Mouse (Mus musculus): Measurements from ENCODE around the gene Gm21887. TPM values are rescaled to one million over a fixed set of nuclear protein-coding genes. Genes with fewer than 3 reads are reported as not detected.
"Not testable (repeated sequence)": the region's sequence is repeated elsewhere in the genome, so short reads cannot be mapped to it uniquely, and the experiment has no call there.

Gm21887 gene
- polyA plus RNA-seq (2015; fragmentation: Nextera tagmentation; extraction: Ambion mirVana): 90.6 and 93.1 TPM in 2 replicates

- peak; percentile 87 for ATAC-seq (ENCODE audit: low FRiP score, low TSS enrichment)
- 64% methylated on average over 113 of the region's 118 CpGs for WGBS
- H3K27me3 ChIP-seq (ENCODE audit: control insufficient read depth, insufficient read depth, low read length); H3K4me1 ChIP-seq (replicated peaks; ENCODE audit: control insufficient read depth, insufficient read depth); H3K36me3 ChIP-seq (ENCODE audit: control insufficient read depth, insufficient read depth, low read length): not testable (repeated sequence)
- Histone ChIP-seq H3K9me3 (ENCODE audit: control insufficient read depth, low read length) (peaks cover 19% of the 10 kb centered on the region), H3K4me3 (ENCODE audit: low read depth, low read length) (peak within 1 kb of the TSS; percentile 71), H3K9ac (ENCODE audit: low read length) (peak within 1 kb of the TSS; percentile 97), H3K4me2 (replicated peaks; ENCODE audit: low read depth) (peak within 1 kb of the TSS; percentile 21; the same call in 1 of the 2 replicates), H3K27ac (replicated peaks) (peak within 1 kb of the TSS; percentile 94)
- DNase-seq (ENCODE audit: low spot score): peak; percentile 94
These were observed at the start of gene Gm21887 for GRCm38 (mm10) chrX:170009016-170009750. TSS of gene Gm21887 (plus strand) at chrX:170009659.

- DNase-seq (ENCODE audit: low spot score) (no peak), ATAC-seq (ENCODE audit: low FRiP score, low TSS enrichment) (no peak)
- Histone ChIP-seq H3K36me3 (ENCODE audit: control insufficient read depth, insufficient read depth, low read length) (no peaks in the 10 kb centered on the region), H3K27ac (replicated peaks) (no peak overlapping the region), H3K27me3 (ENCODE audit: control insufficient read depth, insufficient read depth, low read length) (no peaks in the 10 kb centered on the region), H3K9me3 (ENCODE audit: control insufficient read depth, low read length) (no peaks in the 10 kb centered on the region), H3K4me2 (replicated peaks; ENCODE audit: low read depth) (no peak overlapping the region), H3K4me1 (replicated peaks; ENCODE audit: control insufficient read depth, insufficient read depth) (no peaks in the 10 kb centered on the region), H3K9ac (ENCODE audit: low read length) (no peak overlapping the region), H3K4me3 (ENCODE audit: low read depth, low read length) (no peak overlapping the region)
- no peak for TF ChIP-seq CTCF (IDR thresholded peaks at IDR 0.05; ENCODE audit: low read depth)
- TF ChIP-seq EP300 (optimal IDR thresholded peaks at IDR 0.05): no peak
- 80% methylated on average over 1 of the region's 1 CpGs for WGBS
These were observed 40.1 kb upstream of the Gm21887 start for GRCm38 (mm10) chrX:169969337-169969736.

- not testable (repeated sequence) for H3K4me1 ChIP-seq (replicated peaks; ENCODE audit: control insufficient read depth, insufficient read depth); H3K27ac ChIP-seq (replicated peaks); H3K4me2 ChIP-seq (replicated peaks; ENCODE audit: low read depth); H3K9ac ChIP-seq (ENCODE audit: low read length); H3K9me3 ChIP-seq (ENCODE audit: control insufficient read depth, low read length); H3K4me3 ChIP-seq (ENCODE audit: low read depth, low read length); H3K36me3 ChIP-seq (ENCODE audit: control insufficient read depth, insufficient read depth, low read length); H3K27me3 ChIP-seq (ENCODE audit: control insufficient read depth, insufficient read depth, low read length); ATAC-seq (ENCODE audit: low FRiP score, low TSS enrichment)
- peak; percentile 14 for DNase-seq (ENCODE audit: low spot score)
- WGBS: 80% methylated on average over 3 of the region's 3 CpGs
These were observed 39.7 kb upstream of the Gm21887 start for GRCm38 (mm10) chrX:169969765-169970164.

DNA sequence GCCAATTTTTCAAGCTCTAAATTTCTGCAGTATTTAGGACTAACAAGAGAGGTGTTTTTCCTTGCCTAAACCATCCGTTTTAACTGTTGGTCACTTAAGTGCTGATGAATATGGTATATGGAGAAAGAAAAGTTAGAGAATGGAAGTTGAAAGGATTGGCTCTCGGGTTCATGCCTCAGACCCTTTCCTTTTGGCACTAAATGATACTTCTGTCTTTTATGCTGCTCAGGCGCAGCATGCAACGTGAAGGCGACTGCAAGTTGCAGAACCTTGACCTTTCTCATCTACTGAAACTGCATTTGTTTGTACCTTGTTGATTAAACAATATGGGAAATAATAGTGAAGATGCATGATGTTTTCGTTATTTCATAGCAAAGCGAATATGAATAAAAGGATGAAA lies 38.9 kb upstream of the Gm21887 start:
- 82% methylated on average over 7 of the region's 7 CpGs for WGBS
- not testable (repeated sequence) for H3K27ac ChIP-seq (replicated peaks); ATAC-seq (ENCODE audit: low FRiP score, low TSS enrichment); H3K4me1 ChIP-seq (replicated peaks; ENCODE audit: control insufficient read depth, insufficient read depth); H3K4me3 ChIP-seq (ENCODE audit: low read depth, low read length); DNase-seq (ENCODE audit: low spot score); H3K27me3 ChIP-seq (ENCODE audit: control insufficient read depth, insufficient read depth, low read length); H3K9ac ChIP-seq (ENCODE audit: low read length); H3K9me3 ChIP-seq (ENCODE audit: control insufficient read depth, low read length); H3K36me3 ChIP-seq (ENCODE audit: control insufficient read depth, insufficient read depth, low read length); H3K4me2 ChIP-seq (replicated peaks; ENCODE audit: low read depth)

- H3K9ac ChIP-seq (ENCODE audit: low read length); H3K9me3 ChIP-seq (ENCODE audit: control insufficient read depth, low read length); ATAC-seq (ENCODE audit: low FRiP score, low TSS enrichment); DNase-seq (ENCODE audit: low spot score); H3K27me3 ChIP-seq (ENCODE audit: control insufficient read depth, insufficient read depth, low read length); H3K4me2 ChIP-seq (replicated peaks; ENCODE audit: low read depth); H3K36me3 ChIP-seq (ENCODE audit: control insufficient read depth, insufficient read depth, low read length); H3K27ac ChIP-seq (replicated peaks); H3K4me1 ChIP-seq (replicated peaks; ENCODE audit: control insufficient read depth, insufficient read depth); H3K4me3 ChIP-seq (ENCODE audit: low read depth, low read length): not testable (repeated sequence)
- WGBS: 85% methylated on average over 6 of the region's 6 CpGs
These were observed 37.9 kb upstream of the Gm21887 start for GRCm38 (mm10) chrX:169971562-169971961.

DNA sequence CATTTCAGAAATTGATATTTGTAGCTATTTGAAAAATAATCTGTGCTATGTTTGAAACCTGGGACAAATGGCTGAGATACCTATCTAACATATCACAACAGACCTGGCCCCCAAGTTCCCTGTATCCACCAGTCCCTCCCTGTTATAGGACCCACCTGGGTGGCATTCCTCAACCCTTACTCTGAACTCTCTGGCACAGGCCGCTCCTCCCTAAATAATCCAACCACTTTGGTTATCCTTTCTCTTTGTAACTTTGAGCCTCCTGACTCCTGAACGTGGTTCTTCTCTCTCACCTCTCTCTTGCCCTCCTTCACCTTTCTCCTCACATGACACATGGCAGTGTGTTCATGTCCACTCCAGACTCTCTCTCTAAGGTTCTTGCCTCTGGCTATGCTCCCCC lies 37.3 kb upstream of the Gm21887 start:
- H3K27me3 ChIP-seq (ENCODE audit: control insufficient read depth, insufficient read depth, low read length); H3K36me3 ChIP-seq (ENCODE audit: control insufficient read depth, insufficient read depth, low read length); H3K4me3 ChIP-seq (ENCODE audit: low read depth, low read length); H3K9ac ChIP-seq (ENCODE audit: low read length); H3K27ac ChIP-seq (replicated peaks); H3K4me1 ChIP-seq (replicated peaks; ENCODE audit: control insufficient read depth, insufficient read depth); ATAC-seq (ENCODE audit: low FRiP score, low TSS enrichment); H3K4me2 ChIP-seq (replicated peaks; ENCODE audit: low read depth); H3K9me3 ChIP-seq (ENCODE audit: control insufficient read depth, low read length): not testable (repeated sequence)
- WGBS: 63% methylated on average over 2 of the region's 2 CpGs
- peak; percentile 22 for DNase-seq (ENCODE audit: low spot score)

GRCm38 (mm10) chrX:169972791-169973494 lies 36.5 kb upstream of the Gm21887 start:
- ATAC-seq (ENCODE audit: low FRiP score, low TSS enrichment); H3K9ac ChIP-seq (ENCODE audit: low read length); H3K4me1 ChIP-seq (replicated peaks; ENCODE audit: control insufficient read depth, insufficient read depth); H3K36me3 ChIP-seq (ENCODE audit: control insufficient read depth, insufficient read depth, low read length); H3K4me2 ChIP-seq (replicated peaks; ENCODE audit: low read depth); DNase-seq (ENCODE audit: low spot score); H3K27me3 ChIP-seq (ENCODE audit: control insufficient read depth, insufficient read depth, low read length); H3K9me3 ChIP-seq (ENCODE audit: control insufficient read depth, low read length); H3K4me3 ChIP-seq (ENCODE audit: low read depth, low read length); H3K27ac ChIP-seq (replicated peaks): not testable (repeated sequence)
- WGBS: 67% methylated on average over 6 of the region's 6 CpGs

- 57% methylated on average over 3 of the region's 3 CpGs for WGBS
- H3K4me3 ChIP-seq (ENCODE audit: low read depth, low read length); H3K27me3 ChIP-seq (ENCODE audit: control insufficient read depth, insufficient read depth, low read length); ATAC-seq (ENCODE audit: low FRiP score, low TSS enrichment); H3K9ac ChIP-seq (ENCODE audit: low read length); H3K36me3 ChIP-seq (ENCODE audit: control insufficient read depth, insufficient read depth, low read length); H3K4me2 ChIP-seq (replicated peaks; ENCODE audit: low read depth); H3K4me1 ChIP-seq (replicated peaks; ENCODE audit: control insufficient read depth, insufficient read depth); H3K27ac ChIP-seq (replicated peaks); DNase-seq (ENCODE audit: low spot score); H3K9me3 ChIP-seq (ENCODE audit: control insufficient read depth, low read length): not testable (repeated sequence)
These were observed 35.7 kb upstream of the Gm21887 start for GRCm38 (mm10) chrX:169973806-169974205.

DNA sequence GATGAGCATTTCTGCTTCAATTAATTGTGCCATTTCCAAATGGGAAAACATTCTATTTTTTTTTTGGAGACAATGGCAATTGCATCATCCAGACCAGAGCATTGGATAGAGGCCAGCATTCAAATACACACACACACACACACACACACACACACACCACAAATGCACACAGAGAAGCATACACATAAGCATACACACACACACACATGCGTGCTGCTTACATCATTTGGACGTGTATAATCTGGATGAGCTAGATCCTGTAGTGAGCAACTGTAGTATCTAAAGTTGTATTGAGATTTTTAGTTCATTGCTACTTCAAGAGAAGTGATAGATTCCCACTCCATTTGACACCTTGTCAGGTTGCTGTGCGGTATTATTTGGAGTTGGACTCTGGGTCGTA lies 35.0 kb upstream of the Gm21887 start:
- not testable (repeated sequence) for H3K4me3 ChIP-seq (ENCODE audit: low read depth, low read length); H3K27me3 ChIP-seq (ENCODE audit: control insufficient read depth, insufficient read depth, low read length); H3K9me3 ChIP-seq (ENCODE audit: control insufficient read depth, low read length); H3K4me2 ChIP-seq (replicated peaks; ENCODE audit: low read depth); H3K36me3 ChIP-seq (ENCODE audit: control insufficient read depth, insufficient read depth, low read length); H3K27ac ChIP-seq (replicated peaks); H3K4me1 ChIP-seq (replicated peaks; ENCODE audit: control insufficient read depth, insufficient read depth); H3K9ac ChIP-seq (ENCODE audit: low read length); ATAC-seq (ENCODE audit: low FRiP score, low TSS enrichment)
- DNase-seq (ENCODE audit: low spot score): peak; percentile 16
- WGBS: 53% methylated on average over 4 of the region's 4 CpGs

All from stomach, postnatal 0 days (tissue).